8 mouse cellular contexts compared by ENCODE assay signal in the genomic region with DNA sequence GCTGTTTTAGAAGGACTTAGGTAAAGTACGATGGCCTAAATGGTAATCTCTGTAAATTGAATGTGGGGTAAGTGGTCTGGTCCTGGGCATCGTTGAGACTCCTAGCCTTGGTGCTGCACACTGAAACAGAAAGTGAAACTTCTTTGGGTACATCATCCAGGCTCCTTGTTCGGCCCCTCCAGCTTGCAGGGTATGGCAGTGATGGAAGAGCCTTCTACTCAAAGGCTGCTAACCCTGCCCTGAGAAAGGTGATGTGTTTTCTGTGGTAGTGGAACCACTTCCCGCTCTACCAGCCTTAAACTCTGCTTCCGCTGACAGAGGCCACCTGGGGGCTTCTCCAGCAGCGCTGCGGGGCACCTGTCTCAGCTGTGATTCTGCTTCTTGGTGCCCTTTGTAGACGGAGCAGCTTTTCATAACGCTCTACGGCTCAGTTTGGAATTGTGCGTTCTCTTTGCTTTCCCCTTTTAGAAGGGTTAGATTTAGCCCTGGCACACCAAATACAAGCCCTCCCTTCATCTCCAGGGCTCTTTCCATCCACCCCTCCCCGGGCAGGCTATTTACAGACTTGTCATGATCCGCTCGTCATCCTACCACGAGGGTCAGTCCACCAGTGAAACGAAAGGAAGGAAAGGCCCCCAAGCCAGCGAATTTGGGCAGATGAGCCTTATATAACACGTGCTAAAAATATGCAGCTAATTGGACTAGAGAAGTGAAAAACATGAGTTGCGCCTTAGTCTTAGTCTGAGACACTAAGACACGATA.
DNase-seq lines count a peak whose midpoint lies in the region; ATAC-seq and TF ChIP-seq lines count a peak whose summit lies in the region.

No protein-coding gene starts in this region.

- peak overlapping the region; percentile 31 for H3K4me3 ChIP-seq in heart, embryonic 15.5 days
- peak overlapping the region; percentile 22 for H3K4me3 ChIP-seq in stomach, postnatal 0 days (ENCODE audit: low read depth, low read length)
- H3K4me3 ChIP-seq in forebrain, embryonic 14.5 days (ENCODE audit: low read depth, low read length) = no peak overlapping the region
- H3K4me3 ChIP-seq in forebrain, embryonic 12.5 days (replicated peaks) = no peak overlapping the region

- no peak overlapping the region for H3K9ac ChIP-seq in heart, embryonic 15.5 days
- no peak overlapping the region for H3K9ac ChIP-seq in stomach, postnatal 0 days (ENCODE audit: low read length)
- no peak overlapping the region for H3K9ac ChIP-seq in forebrain, embryonic 14.5 days (ENCODE audit: low read length)
- no peak overlapping the region for H3K9ac ChIP-seq in forebrain, embryonic 12.5 days

- TF ChIP-seq EP300 in stomach, postnatal 0 days (optimal IDR thresholded peaks at IDR 0.05) = no peak

- no peak for DNase-seq in frontal cortex, postnatal 25 days (ENCODE audit: low spot score in 2 of 2)
- DNase-seq in cerebellum, adult 18-20 months = peak; percentile 61 to 71
- DNase-seq in lung, postnatal 10 days = peak; percentile 69
- no peak for DNase-seq in stomach, postnatal 0 days (ENCODE audit: low spot score)
- no peak for DNase-seq in forebrain, embryonic 14.5 days (ENCODE audit: low spot score)

- peak; percentile 66 for ATAC-seq in frontal cortex, adult (ENCODE audit: low TSS enrichment)
- peak; percentile 40; the same call in 1 of the 2 replicates for ATAC-seq in heart, embryonic 15.5 days (replicated peaks; ENCODE audit: insufficient number of reproducible peaks, insufficient read depth, low FRiP score, low read depth)
- 0 out of 2 replicates have a peak, but pooled peaks have one; percentile 45 for ATAC-seq in stomach, postnatal 0 days (ENCODE audit: low FRiP score, low TSS enrichment)
- ATAC-seq in forebrain, embryonic 14.5 days = no peak
- no peak for ATAC-seq in forebrain, embryonic 12.5 days (ENCODE audit: low FRiP score)

- peak overlapping the region; percentile 62 for H3K4me2 ChIP-seq in heart, embryonic 15.5 days
- H3K4me2 ChIP-seq in stomach, postnatal 0 days (replicated peaks; ENCODE audit: low read depth) = peak overlapping the region; percentile 47
- no peak overlapping the region for H3K4me2 ChIP-seq in forebrain, embryonic 14.5 days (ENCODE audit: low read length)
- H3K4me2 ChIP-seq in forebrain, embryonic 12.5 days = no peak overlapping the region

- no peaks in the 10 kb centered on the region for H3K36me3 ChIP-seq in heart, embryonic 15.5 days
- no peaks in the 10 kb centered on the region for H3K36me3 ChIP-seq in stomach, postnatal 0 days (ENCODE audit: control insufficient read depth, insufficient read depth, low read length)
- no peaks in the 10 kb centered on the region for H3K36me3 ChIP-seq in forebrain, embryonic 14.5 days (ENCODE audit: control insufficient read depth, insufficient read depth, low read length)
- no peaks in the 10 kb centered on the region for H3K36me3 ChIP-seq in forebrain, embryonic 12.5 days (replicated peaks)

- H3K27ac ChIP-seq in heart, embryonic 15.5 days = peak overlapping the region; percentile 87
- no peak overlapping the region; the same call in 1 of the 2 replicates for H3K27ac ChIP-seq in stomach, postnatal 0 days (replicated peaks)
- H3K27ac ChIP-seq in forebrain, embryonic 14.5 days (ENCODE audit: low read depth, low read length) = no peak overlapping the region
- no peak overlapping the region for H3K27ac ChIP-seq in forebrain, embryonic 12.5 days

- H3K4me1 ChIP-seq in heart, embryonic 15.5 days (replicated peaks) = peaks cover 55% of the 10 kb centered on the region
- no peaks in the 10 kb centered on the region; the same call in 1 of the 2 replicates for H3K4me1 ChIP-seq in stomach, postnatal 0 days (replicated peaks; ENCODE audit: control insufficient read depth, insufficient read depth)
- H3K4me1 ChIP-seq in forebrain, embryonic 14.5 days (ENCODE audit: control insufficient read depth, insufficient read depth, low read length) = no peaks in the 10 kb centered on the region
- no peaks in the 10 kb centered on the region for H3K4me1 ChIP-seq in forebrain, embryonic 12.5 days

- TF ChIP-seq CTCF in stomach, postnatal 0 days (IDR thresholded peaks at IDR 0.05; ENCODE audit: low read depth) = no peak

- 53% methylated on average over 20 of the region's 20 CpGs for WGBS in heart, embryonic 15.5 days
- 54% methylated on average over 20 of the region's 20 CpGs for WGBS in stomach, postnatal 0 days
- WGBS in forebrain, embryonic 14.5 days = 79% methylated on average over 20 of the region's 20 CpGs
- WGBS in forebrain, embryonic 12.5 days = 79% methylated on average over 20 of the region's 20 CpGs

- H3K9me3 ChIP-seq in heart, embryonic 15.5 days (replicated peaks) = no peaks in the 10 kb centered on the region
- 0 out of 2 replicates have a peak, but pooled peaks cover 3% of the 10 kb centered on the region for H3K9me3 ChIP-seq in stomach, postnatal 0 days (ENCODE audit: control insufficient read depth, low read length)
- H3K9me3 ChIP-seq in forebrain, embryonic 14.5 days (replicated peaks; ENCODE audit: control insufficient read depth, low read length) = no peaks in the 10 kb centered on the region
- no peaks in the 10 kb centered on the region for H3K9me3 ChIP-seq in forebrain, embryonic 12.5 days

- H3K27me3 ChIP-seq in heart, embryonic 15.5 days = no peaks in the 10 kb centered on the region
- H3K27me3 ChIP-seq in stomach, postnatal 0 days (ENCODE audit: control insufficient read depth, insufficient read depth, low read length) = no peaks in the 10 kb centered on the region
- no peaks in the 10 kb centered on the region for H3K27me3 ChIP-seq in forebrain, embryonic 14.5 days (replicated peaks; ENCODE audit: control insufficient read depth, insufficient read depth, low read length)
- no peaks in the 10 kb centered on the region for H3K27me3 ChIP-seq in forebrain, embryonic 12.5 days

Comparison
In these comparisons a context has a peak if more than half of its experiments do, and no peak if none do; other contexts are left out.
1. ATAC-seq: peak in frontal cortex, adult (single experiment), heart, embryonic 15.5 days (single experiment) and stomach, postnatal 0 days (single experiment); none in forebrain, embryonic 14.5 days (single experiment) and forebrain, embryonic 12.5 days (single experiment).
2. DNase-seq: peak in cerebellum, adult 18-20 months (2 of 2) and lung, postnatal 10 days (single experiment); none in frontal cortex, postnatal 25 days (0 of 2), stomach, postnatal 0 days (single experiment) and forebrain, embryonic 14.5 days (single experiment).
3. H3K4me2 ChIP-seq: peak in heart, embryonic 15.5 days (single experiment) and stomach, postnatal 0 days (single experiment); none in forebrain, embryonic 14.5 days (single experiment) and forebrain, embryonic 12.5 days (single experiment).
4. H3K4me3 ChIP-seq: peak in heart, embryonic 15.5 days (single experiment) and stomach, postnatal 0 days (single experiment); none in forebrain, embryonic 14.5 days (single experiment) and forebrain, embryonic 12.5 days (single experiment).